Mouse (Mus musculus): ENCODE results near the gene Ap3d1. TPM values are rescaled to one million over a fixed set of nuclear protein-coding genes. Genes with fewer than 3 reads are reported as not detected.

Ap3d1 gene
- polyA plus RNA-seq, 1 experiment from 2014 or later, result 71.4 TPM

DNA sequence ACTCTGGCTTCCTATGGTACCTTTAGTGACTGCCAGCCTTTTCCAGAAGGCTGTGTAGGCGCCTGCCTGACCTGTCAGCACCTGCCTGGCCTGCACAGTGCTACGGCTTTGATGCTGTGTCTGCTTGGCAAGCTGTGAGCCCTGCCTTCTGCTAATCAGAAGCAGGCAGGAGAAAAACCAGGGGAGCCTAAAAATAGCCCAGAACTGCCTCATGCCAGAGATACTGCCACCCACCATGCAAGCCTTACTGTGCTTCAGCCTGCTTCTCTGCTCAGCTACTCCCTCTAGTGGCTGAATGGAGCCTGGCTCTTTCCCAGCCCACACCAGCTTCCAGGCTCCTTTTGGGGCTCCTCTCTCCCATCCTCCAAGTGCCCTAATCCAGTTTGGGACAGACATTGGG, 32.5 kb upstream of the Ap3d1 start:
- Histone ChIP-seq H3K27ac (no peak overlapping the region), H3K4me2 (replicated peaks) (no peak overlapping the region), H3K4me3 (replicated peaks) (no peak overlapping the region), H3K9me3 (no peaks in the 10 kb centered on the region), H3K36me3 (peaks cover 80% of the 10 kb centered on the region), H3K27me3 (replicated peaks) (no peaks in the 10 kb centered on the region), H3K9ac (no peak overlapping the region), H3K4me1 (replicated peaks) (peaks cover 8% of the 10 kb centered on the region; the same call in 1 of the 2 replicates)
- 50% methylated on average over 2 of the region's 2 CpGs for WGBS
- peak; percentile 79 for ATAC-seq

DNA sequence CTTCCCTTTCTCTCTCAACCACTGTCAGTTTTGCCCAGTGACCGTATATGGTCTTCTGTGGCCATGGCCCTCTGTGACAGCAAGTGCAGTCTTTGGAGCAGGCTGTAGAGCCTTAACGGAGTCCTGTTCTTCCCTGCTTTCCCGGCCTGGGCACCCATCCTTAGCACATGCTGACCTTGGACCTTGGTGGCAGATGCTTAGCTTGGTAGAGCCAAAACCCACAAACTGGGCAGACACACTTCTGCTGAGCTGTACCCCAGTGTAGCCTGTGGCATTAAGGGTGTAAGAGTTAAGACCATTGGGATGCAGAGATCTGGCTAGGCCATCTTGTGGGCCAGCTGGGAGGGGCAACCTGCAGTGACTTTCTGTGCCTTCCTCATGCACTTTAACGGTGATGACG, 31.8 kb upstream of the Ap3d1 start:
- no peaks in the 10 kb centered on the region for H3K9me3 ChIP-seq
- peak overlapping the region; percentile 55; the same call in 1 of the 2 replicates for H3K27ac ChIP-seq
- WGBS, result 82% methylated on average over 5 of the region's 5 CpGs
- H3K9ac ChIP-seq, result no peak overlapping the region
- no peak for ATAC-seq
- H3K4me3 ChIP-seq (replicated peaks), result no peak overlapping the region
- peaks cover 8% of the 10 kb centered on the region; the same call in 1 of the 2 replicates for H3K4me1 ChIP-seq (replicated peaks)
- H3K27me3 ChIP-seq (replicated peaks), result no peaks in the 10 kb centered on the region
- H3K4me2 ChIP-seq (replicated peaks), result no peak overlapping the region
- peaks cover 76% of the 10 kb centered on the region for H3K36me3 ChIP-seq

GRCm38 (mm10) chr10:80768365-80768764, 26.3 kb upstream of the Ap3d1 start:
- H3K4me3 ChIP-seq (replicated peaks), result no peak overlapping the region
- H3K4me1 ChIP-seq (replicated peaks), result peaks cover 5% of the 10 kb centered on the region; the same call in 1 of the 2 replicates
- H3K9ac ChIP-seq, result no peak overlapping the region
- no peak overlapping the region for H3K27ac ChIP-seq
- 91% methylated on average over 6 of the region's 6 CpGs for WGBS
- no peaks in the 10 kb centered on the region for H3K9me3 ChIP-seq
- H3K36me3 ChIP-seq, result peaks cover 56% of the 10 kb centered on the region
- ATAC-seq, result no peak
- no peaks in the 10 kb centered on the region for H3K27me3 ChIP-seq (replicated peaks)
- no peak overlapping the region for H3K4me2 ChIP-seq (replicated peaks)

- peaks cover 10% of the 10 kb centered on the region for H3K4me1 ChIP-seq (replicated peaks)
- H3K27ac ChIP-seq, result no peak overlapping the region
- no peak overlapping the region for H3K9ac ChIP-seq
- H3K9me3 ChIP-seq, result no peaks in the 10 kb centered on the region
- H3K4me2 ChIP-seq (replicated peaks), result no peak overlapping the region
- 63% methylated on average over 10 of the region's 10 CpGs for WGBS
- ATAC-seq, result peak; percentile 34; the same call in 1 of the 2 replicates
- no peak overlapping the region for H3K4me3 ChIP-seq (replicated peaks)
- peaks cover 36% of the 10 kb centered on the region for H3K36me3 ChIP-seq
- H3K27me3 ChIP-seq (replicated peaks), result no peaks in the 10 kb centered on the region
Observed at GRCm38 (mm10) chr10:80766161-80766815, 24.2 kb upstream of the Ap3d1 start.

DNA sequence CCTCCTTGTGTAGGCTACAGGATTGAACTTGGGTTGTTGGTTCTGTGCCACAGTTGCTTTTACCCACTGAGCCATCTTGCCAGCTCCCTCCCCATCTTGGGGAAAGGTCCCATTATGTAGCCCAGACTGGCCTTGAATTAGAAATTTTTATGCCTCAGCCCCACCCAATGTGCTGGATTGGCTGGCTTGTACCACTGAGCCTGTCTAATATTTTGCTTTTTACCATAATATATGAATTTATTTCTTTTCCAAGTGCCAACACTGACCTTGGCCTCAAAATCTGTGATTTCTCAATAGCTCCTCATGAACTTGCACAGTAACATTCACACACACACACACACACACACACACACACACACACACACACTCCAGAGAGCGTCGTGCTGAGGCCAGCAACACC, 23.7 kb upstream of the Ap3d1 start:
- Histone ChIP-seq H3K36me3 (peaks cover 30% of the 10 kb centered on the region), H3K27ac (no peak overlapping the region)
- WGBS, result 80% methylated on average over 2 of the region's 2 CpGs

GRCm38 (mm10) chr10:80763502-80763901, 21.4 kb upstream of the Ap3d1 start:
- Histone ChIP-seq H3K4me3 (replicated peaks) (no peak overlapping the region), H3K9ac (no peak overlapping the region), H3K4me2 (replicated peaks) (no peak overlapping the region), H3K4me1 (replicated peaks) (peaks cover 24% of the 10 kb centered on the region), H3K27ac (no peak overlapping the region), H3K27me3 (replicated peaks) (no peaks in the 10 kb centered on the region), H3K36me3 (peaks cover 19% of the 10 kb centered on the region), H3K9me3 (no peaks in the 10 kb centered on the region)
- WGBS, result 93% methylated on average over 2 of the region's 2 CpGs
- no peak for ATAC-seq

More for the DNA sequence above, 23.7 kb upstream of the Ap3d1 start:
- H3K9ac ChIP-seq, result no peak overlapping the region
- H3K9me3 ChIP-seq, result no peaks in the 10 kb centered on the region
- no peaks in the 10 kb centered on the region for H3K27me3 ChIP-seq (replicated peaks)
- ATAC-seq, result no peak
- H3K4me3 ChIP-seq (replicated peaks), result no peak overlapping the region
- peaks cover 15% of the 10 kb centered on the region for H3K4me1 ChIP-seq (replicated peaks)
- H3K4me2 ChIP-seq (replicated peaks), result no peak overlapping the region

GRCm38 (mm10) chr10:80761821-80762220, 19.8 kb upstream of the Ap3d1 start:
- WGBS, result 71% methylated on average over 3 of the region's 3 CpGs
- no peak overlapping the region for H3K27ac ChIP-seq
- no peak for ATAC-seq
- no peak overlapping the region for H3K4me3 ChIP-seq (replicated peaks)
- no peaks in the 10 kb centered on the region for H3K27me3 ChIP-seq (replicated peaks)
- no peak overlapping the region for H3K9ac ChIP-seq
- H3K4me2 ChIP-seq (replicated peaks), result no peak overlapping the region
- H3K36me3 ChIP-seq, result peaks cover 5% of the 10 kb centered on the region; the same call in 1 of the 2 replicates
- H3K9me3 ChIP-seq, result no peaks in the 10 kb centered on the region
- H3K4me1 ChIP-seq (replicated peaks), result peaks cover 38% of the 10 kb centered on the region

GRCm38 (mm10) chr10:80760596-80761524, 18.8 kb upstream of the Ap3d1 start:
- ATAC-seq, result no peak
- 76% methylated on average over 4 of the region's 4 CpGs for WGBS
- no peaks in the 10 kb centered on the region for H3K27me3 ChIP-seq (replicated peaks)
- no peaks in the 10 kb centered on the region; the same call in 1 of the 2 replicates for H3K36me3 ChIP-seq
- H3K4me2 ChIP-seq (replicated peaks), result peak overlapping the region; percentile 9; the same call in 1 of the 2 replicates
- H3K9ac ChIP-seq, result peak overlapping the region; percentile 5; the same call in 1 of the 2 replicates
- H3K4me1 ChIP-seq (replicated peaks), result peaks cover 45% of the 10 kb centered on the region
- no peaks in the 10 kb centered on the region for H3K9me3 ChIP-seq
- 0 out of 2 replicates have a peak overlapping the region, but pooled peaks have one; percentile 32 for H3K27ac ChIP-seq
- no peak overlapping the region for H3K4me3 ChIP-seq (replicated peaks)

GRCm38 (mm10) chr10:80758651-80759050, 16.6 kb upstream of the Ap3d1 start:
- H3K4me3 ChIP-seq (replicated peaks), result no peak overlapping the region
- no peak for ATAC-seq
- no peak overlapping the region for H3K27ac ChIP-seq
- H3K9me3 ChIP-seq, result no peaks in the 10 kb centered on the region
- WGBS, result 74% methylated on average over 7 of the region's 7 CpGs
- H3K4me2 ChIP-seq (replicated peaks), result no peak overlapping the region
- H3K36me3 ChIP-seq, result no peaks in the 10 kb centered on the region
- no peak overlapping the region for H3K9ac ChIP-seq
- no peaks in the 10 kb centered on the region for H3K27me3 ChIP-seq (replicated peaks)
- H3K4me1 ChIP-seq (replicated peaks), result peaks cover 44% of the 10 kb centered on the region

DNA sequence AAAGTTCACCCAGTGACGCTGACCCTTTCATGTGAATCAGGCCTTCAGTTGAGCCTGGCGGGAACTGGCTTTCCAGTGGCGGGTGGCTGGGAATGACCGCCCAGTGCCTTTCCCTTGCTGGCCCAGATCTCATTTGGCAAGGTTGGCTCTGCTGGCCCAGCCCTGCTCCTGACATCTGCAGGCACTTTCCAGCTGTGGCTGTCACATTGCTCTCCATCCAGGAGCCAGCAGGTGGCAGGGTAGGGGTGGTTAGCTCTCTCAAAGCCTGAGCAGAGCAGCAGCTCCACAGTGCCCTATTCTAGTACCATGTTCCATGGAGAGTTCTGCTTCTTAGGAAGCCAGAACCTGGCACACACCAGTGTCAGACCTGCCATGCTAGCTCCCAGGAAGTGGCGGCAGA, 15.7 kb upstream of the Ap3d1 start:
- Histone ChIP-seq H3K36me3 (no peaks in the 10 kb centered on the region), H3K9ac (peak overlapping the region; percentile 4; the same call in 1 of the 2 replicates), H3K9me3 (no peaks in the 10 kb centered on the region), H3K27me3 (replicated peaks) (no peaks in the 10 kb centered on the region), H3K4me2 (replicated peaks) (no peak overlapping the region), H3K4me1 (replicated peaks) (peaks cover 44% of the 10 kb centered on the region), H3K27ac (no peak overlapping the region), H3K4me3 (replicated peaks) (no peak overlapping the region)
- no peak for ATAC-seq
- 35% methylated on average over 5 of the region's 5 CpGs for WGBS

DNA sequence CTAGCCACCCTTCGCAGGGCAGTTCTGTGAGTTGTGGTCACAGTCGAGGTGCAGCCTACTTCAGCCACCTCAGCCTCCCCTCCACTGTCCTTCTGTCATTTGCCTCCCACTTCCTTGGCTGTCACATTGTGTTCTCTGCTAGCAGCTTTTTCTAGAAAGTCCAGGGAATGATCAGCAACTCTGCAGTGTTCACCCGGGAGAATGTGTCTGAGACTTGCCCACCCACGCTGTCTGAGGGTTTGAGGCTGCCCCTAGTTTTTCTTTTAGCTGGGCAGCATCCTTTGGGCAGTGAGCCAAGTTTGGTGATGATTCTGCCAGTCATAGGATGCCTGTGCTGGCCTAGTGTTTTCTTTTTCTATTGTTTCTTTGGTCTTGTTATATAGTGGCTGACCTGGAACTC, 14.9 kb upstream of the Ap3d1 start:
- Histone ChIP-seq H3K9me3 (no peaks in the 10 kb centered on the region), H3K27me3 (replicated peaks) (no peaks in the 10 kb centered on the region), H3K9ac (peak overlapping the region; percentile 83; the same call in 1 of the 2 replicates), H3K4me3 (replicated peaks) (0 out of 2 replicates have a peak overlapping the region, but pooled peaks have one; percentile 94), H3K4me2 (replicated peaks) (peak overlapping the region; percentile 88), H3K36me3 (no peaks in the 10 kb centered on the region), H3K27ac (no peak overlapping the region), H3K4me1 (replicated peaks) (peaks cover 51% of the 10 kb centered on the region)
- ATAC-seq, result no peak
- WGBS, result 59% methylated on average over 4 of the region's 4 CpGs

DNA sequence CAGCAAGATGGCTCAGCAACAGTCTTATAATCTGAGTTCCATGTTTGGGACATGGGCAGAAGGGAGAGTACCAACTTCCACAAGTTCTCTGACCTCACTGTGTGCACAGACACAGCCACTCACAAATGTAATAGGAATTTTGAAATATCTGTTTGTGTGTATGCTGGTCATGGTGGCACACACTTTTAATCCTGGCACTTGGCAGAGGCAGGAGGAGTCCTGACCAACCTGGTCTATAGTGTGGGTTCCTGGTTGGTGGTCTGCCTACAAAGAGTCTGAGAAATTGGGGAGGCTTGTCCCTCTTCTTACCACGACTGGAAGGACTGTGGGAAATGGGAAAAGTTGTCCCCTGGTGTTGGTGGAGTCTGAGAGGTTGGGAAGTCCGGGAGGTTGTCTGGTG, 14.4 kb upstream of the Ap3d1 start:
- H3K27me3 ChIP-seq (replicated peaks), result no peaks in the 10 kb centered on the region

More for the DNA sequence above, 14.4 kb upstream of the Ap3d1 start:
- 63% methylated on average over 2 of the region's 2 CpGs for WGBS
- Histone ChIP-seq H3K4me2 (replicated peaks) (peak overlapping the region; percentile 88), H3K9ac (peak overlapping the region; percentile 83), H3K4me3 (replicated peaks) (peak overlapping the region; percentile 94), H3K4me1 (replicated peaks) (peaks cover 52% of the 10 kb centered on the region), H3K36me3 (no peaks in the 10 kb centered on the region), H3K27ac (no peak overlapping the region), H3K9me3 (no peaks in the 10 kb centered on the region)
- no peak for ATAC-seq
